Mouse (Mus musculus): ENCODE data around the gene Sccpdh.
"Not testable (repeated sequence)": the region's sequence is repeated elsewhere in the genome, so short reads cannot be mapped to it uniquely, and the experiment has no call there.

The Sccpdh gene

DNA sequence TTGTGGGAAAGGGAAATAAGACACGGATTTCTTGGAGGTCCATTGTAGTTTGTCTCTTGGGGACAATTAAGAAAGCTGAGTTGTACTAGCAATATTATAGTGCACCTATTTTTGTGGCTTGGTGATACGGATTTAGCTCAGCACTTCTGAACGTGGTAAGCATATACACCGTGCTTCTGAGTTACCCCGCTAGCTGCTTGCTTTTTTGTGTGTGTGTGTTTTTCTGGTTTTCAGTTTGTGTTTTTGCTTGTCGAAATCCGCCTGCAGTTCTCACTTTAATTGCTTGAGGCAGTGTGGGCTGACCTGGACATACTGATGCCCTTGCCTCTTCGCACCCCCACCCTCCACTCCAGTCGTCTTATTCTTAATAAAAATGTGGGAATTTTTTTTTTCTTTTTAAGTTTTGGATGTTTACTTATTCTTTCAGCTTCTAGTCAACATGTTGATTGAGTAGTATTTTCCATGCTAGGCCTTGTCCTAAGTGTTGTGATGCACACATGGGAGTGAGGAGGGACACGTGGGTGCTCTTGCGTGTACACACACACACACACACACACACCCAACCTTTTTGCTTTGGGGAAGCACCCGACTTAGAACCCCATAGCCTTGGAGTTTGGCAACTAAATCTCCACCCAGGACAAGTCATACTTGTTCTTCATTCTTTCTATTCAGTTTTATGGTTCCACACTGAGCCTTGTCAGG is 977 bp downstream of the Sccpdh start:
- no peak for DNase-seq (ENCODE audit: low spot score in 2 of 2)

DNA sequence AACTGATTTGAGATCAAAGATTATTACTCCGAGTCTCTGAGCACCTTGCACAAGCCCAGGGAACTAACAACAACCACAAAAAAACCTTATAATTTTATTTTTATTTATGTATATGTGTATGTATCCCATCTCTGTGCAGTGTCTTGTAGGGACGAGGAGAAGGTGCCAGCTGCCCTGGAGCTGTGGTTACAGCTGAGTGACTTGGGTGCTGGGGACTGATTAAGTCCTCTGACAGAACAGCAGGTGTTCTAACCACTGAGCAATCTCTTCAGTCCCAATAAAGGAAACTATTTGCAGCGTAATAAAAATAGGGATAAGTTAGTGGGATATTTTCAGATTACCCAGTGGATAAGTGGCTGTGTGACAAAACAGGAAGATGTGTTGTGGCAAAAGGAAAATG is 6.3 kb downstream of the Sccpdh start:
- no peak for DNase-seq (ENCODE audit: low spot score in 2 of 2)

- DNase-seq (ENCODE audit: low spot score in 2 of 2): no peak
Observed at GRCm38 (mm10) chr1:179677031-179677430, 9.0 kb downstream of the Sccpdh start.

GRCm38 (mm10) chr1:179679326-179679725 is 11.3 kb downstream of the Sccpdh start:
- no peak for DNase-seq (ENCODE audit: low spot score in 2 of 2)

GRCm38 (mm10) chr1:179682753-179683152 is 14.7 kb downstream of the Sccpdh start:
- not testable (repeated sequence) for DNase-seq (ENCODE audit: low spot score in 2 of 2)

DNA sequence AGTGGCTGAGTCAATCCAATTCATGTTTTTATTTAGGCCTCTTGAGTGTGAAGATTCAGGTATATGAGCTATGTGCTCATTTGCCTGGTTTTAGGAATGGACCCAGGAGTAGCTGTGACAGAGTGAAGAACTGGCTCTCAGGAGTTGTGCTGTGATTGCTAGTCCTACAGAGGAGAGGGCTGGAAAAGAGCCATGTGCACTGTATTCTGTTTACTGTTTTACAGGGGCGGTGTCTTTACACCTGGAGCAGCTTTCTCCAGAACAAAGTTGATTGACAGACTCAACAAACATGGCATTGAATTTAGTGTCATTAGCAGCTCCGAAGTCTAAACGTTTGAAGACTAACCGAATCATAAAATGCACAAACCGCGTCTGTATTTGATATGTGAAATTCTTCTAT is 18.3 kb downstream of the Sccpdh start:
- no peak for DNase-seq (ENCODE audit: low spot score in 2 of 2)

GRCm38 (mm10) chr1:179686781-179687180 is 18.8 kb downstream of the Sccpdh start:
- no peak for DNase-seq (ENCODE audit: low spot score in 2 of 2)

GRCm38 (mm10) chr1:179687305-179687704 is 19.3 kb downstream of the Sccpdh start:
- DNase-seq (ENCODE audit: low spot score in 2 of 2): no peak

- no peak for DNase-seq (ENCODE audit: low spot score in 2 of 2)
Observed at GRCm38 (mm10) chr1:179687966-179688365, 20.0 kb downstream of the Sccpdh start.

DNA sequence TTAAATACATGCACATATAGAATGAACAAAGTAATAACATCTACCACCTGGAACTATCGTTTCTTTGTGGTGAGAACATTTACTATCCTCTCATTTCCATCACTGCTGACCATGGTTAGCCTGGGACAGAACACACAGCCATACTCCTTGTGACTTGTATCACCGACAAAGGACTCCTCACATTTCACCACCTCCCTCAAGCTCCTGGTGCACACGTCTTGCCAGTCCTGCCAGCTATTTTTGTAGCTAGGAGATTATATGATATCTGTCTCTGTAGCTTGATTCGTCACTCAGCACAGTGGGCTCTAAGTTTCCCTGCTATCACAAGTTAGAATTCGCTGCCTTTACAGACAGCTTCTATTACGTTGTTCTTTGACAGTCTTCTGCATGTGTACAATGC is 20.4 kb downstream of the Sccpdh start:
- DNase-seq (ENCODE audit: low spot score in 2 of 2): no peak

GRCm38 (mm10) chr1:179688914-179689313 is 20.9 kb downstream of the Sccpdh start:
- DNase-seq (ENCODE audit: low spot score in 2 of 2): no peak

DNA sequence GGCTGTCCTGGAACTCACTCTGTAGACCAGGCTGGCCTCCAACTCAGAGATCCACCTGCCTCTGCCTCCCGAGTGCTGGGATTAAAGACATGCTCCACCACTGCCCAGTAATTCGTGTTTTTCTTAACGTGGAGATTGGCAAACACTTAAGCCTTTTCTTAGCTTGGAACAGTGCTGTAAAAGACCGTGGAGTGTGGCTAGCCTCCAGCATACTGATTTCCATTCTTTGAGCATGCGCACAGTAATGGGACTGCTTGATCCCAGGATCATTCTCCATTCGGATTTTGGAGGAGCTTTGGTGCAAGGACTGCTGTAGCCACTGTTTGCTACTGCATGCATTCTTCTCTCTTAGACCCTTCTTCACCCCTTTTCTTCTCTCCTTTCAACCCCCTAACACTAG is 21.5 kb downstream of the Sccpdh start:
- DNase-seq (ENCODE audit: low spot score in 2 of 2): no peak

DNA sequence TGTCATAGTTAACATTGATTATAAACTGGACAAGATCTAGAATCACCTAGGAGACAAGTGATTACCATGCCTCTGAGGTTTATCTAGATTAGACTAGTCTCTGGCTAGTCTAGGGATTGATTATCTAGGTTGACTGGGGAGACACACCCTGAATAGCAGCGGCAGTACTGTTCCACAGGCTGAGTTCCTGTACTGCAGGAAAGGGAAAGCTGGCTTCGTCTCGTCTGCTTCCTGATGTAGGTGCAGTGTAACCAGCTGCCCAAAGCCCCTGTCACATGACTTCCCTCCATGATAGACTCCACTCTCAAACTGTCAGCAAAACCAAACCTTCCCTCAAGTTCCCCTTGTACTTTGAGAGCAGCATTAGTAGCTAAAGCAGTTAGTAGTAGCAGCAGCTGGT is 36.1 kb downstream of the Sccpdh start:
- DNase-seq (ENCODE audit: low spot score in 2 of 2): no peak

- DNase-seq (ENCODE audit: low spot score in 2 of 2): no peak
Observed at GRCm38 (mm10) chr1:179705154-179705553, 37.1 kb downstream of the Sccpdh start.

DNA sequence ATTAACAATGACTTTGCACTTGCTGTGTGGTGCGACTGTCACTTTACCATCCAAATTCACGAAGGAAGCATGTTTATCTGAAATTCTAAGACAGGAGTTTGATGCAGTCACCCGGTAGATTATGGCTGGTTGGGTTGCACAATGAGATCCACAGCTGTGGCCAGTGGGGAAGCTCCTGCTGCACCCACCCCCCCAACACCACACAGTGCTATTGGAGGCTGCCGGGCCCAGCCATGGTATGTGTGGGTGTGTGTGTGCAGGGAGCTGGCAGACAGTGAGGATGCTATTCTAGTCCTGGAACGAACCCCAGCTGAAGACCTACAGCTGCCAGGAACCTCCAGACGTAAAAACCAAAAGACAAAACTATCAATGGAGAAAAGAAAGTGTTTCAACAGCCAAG is 41.4 kb downstream of the Sccpdh start:
- DNase-seq (ENCODE audit: low spot score in 2 of 2): no peak

- no peak for DNase-seq (ENCODE audit: low spot score in 2 of 2)
Observed at GRCm38 (mm10) chr1:179710739-179711138, 42.7 kb downstream of the Sccpdh start.

DNA sequence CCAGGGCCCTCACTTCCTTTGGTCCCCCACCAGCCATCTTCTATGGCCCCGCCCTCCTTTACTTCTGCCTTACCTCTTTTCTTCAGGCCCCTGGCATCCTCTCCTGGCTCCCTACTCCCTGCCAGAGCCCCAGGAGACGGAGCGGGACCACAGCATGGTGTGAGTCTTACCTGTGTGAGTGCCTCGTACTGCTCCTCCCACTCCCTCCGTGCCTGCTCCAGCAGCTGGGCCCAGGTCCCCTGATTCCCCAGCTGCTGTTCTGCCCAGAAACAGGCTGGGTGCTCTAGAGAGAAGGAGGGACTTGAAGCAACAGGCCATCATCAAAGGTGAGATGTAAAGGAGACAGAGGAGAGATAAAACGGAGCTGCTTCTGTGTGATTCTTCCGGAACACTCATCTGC is 44.6 kb downstream of the Sccpdh start:
- no peak for DNase-seq (ENCODE audit: low spot score in 2 of 2)

DNA sequence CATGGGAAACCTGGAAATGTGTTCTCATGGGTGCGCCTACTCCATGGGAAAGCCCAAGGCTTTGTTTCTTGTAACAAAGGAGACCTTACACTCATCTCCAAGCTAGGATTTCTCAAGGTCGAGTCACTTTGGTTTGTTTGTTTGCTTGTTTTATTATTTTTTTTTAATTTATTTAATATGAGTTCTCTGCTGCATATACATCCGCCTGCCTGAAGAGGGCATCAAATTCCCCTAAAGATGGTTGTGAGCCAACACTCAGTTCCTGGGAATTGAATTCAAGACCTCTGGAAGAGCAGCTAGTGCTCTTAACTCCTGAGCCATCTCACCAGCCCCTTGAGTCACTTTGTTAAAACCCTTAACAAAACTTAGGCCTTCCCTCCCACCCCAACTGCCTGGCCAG is 45.4 kb downstream of the Sccpdh start:
- DNase-seq (ENCODE audit: low spot score in 2 of 2): no peak

DNA sequence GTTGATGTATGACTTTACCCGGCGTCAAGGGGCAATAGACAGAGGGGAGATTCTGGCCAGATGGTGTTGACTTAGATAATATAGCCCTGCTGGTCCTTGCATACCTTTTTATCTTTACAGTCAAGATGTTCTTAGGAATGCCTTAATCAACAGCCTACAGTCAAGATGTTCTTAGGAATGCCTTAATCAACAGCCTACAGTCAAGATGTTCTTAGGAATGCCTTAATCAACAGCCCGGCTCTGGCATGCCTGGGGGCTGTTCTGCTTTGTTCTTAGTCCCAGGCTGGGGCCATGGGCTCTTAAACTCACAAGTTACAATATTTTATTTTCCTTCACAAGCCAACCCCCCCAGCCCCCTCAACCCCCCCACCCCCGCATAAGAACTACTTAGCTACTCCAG is 47.3 kb downstream of the Sccpdh start:
- DNase-seq (ENCODE audit: low spot score in 2 of 2): not testable (repeated sequence)

GRCm38 (mm10) chr1:179715786-179716185 is 47.8 kb downstream of the Sccpdh start:
- DNase-seq (ENCODE audit: low spot score in 2 of 2): no peak

DNA sequence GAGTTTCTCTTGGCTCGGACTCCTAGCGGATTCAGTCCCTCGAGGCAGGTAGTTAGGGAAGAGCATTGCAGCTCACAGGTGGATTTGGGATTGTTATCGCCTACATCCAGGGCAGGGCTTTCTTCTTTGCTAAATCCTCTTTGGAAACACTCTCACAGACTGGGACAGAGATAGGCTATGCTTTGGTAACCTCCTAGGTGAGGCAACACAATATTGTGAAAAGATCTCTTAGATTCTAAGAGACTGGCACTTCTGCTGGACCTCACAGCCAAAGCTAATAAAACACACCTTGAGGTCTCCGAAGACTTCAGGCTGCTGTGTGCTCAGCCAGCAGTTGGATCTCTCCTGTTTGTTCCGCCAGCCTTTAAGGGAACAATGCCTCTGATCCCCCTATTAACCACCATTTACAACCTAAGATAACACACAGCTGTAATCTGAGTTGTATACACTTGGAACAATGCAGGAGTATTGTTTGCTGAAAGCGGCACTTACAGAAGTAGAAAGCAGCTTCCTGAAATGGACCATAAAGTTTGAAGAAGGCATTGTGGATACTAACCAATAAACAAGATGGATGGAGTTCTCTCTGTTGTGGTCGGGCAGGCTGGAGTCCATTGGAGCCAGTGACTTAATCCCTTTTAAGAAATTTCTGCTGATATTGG is 54.9 kb downstream of the Sccpdh start:
- DNase-seq (ENCODE audit: low spot score in 2 of 2): no peak

DNA sequence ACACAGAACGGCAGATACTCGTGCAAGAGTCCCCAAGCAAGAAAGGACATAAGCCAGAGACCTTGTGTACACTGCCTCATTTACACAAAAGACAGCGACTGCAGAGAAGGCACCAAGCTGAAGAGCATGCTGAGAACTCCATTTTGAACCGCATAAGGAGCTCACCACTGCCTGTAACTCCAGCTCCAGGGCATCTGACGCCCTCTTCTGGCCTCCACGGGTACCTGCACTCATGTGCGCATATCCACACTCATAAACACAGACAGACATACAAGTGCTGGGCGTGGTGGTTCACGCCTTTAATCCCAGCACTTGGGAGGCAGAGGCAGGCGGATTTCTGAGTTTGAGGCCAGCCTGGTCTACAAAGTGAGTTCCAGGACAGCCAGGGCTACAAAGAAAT is 60.7 kb downstream of the Sccpdh start:
- no peak for DNase-seq (ENCODE audit: low spot score in 2 of 2)

GRCm38 (mm10) chr1:179731391-179731790 is 63.4 kb downstream of the Sccpdh start:
- no peak for DNase-seq (ENCODE audit: low spot score in 2 of 2)

All from urinary bladder, adult 18-20 months (tissue).